Mouse (Mus musculus) embryo, embryonic 10.5 days (tissue): ENCODE results near the gene Scn8a.

Source experiments
- DNase-seq: peaks from one replicate; pipeline ENCODE4 v3.0.0-alpha.2; 2015; ENCODE audit warnings: low spot score

The Scn8a gene

DNA sequence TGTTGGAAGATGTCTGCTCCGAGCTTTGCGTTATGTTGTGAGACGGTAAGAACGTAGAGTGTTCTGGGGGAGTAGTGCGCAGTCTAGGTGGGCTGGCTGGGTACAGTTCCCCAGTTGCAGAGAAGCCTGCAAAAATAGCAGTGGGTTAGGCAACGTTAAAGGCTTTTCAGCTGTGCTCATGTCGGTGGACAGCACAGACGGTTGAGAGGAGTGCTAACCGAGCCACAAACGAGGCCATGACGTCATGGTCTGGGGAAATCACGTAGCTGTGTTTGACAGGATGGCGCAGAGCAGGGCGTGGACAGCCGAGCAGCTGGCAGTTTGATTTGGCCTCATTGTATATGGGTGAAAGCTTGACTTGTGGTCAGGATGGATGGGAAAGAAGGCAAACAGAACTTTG, 9.4 kb downstream of the Scn8a start:
- DNase-seq, result no peak

DNA sequence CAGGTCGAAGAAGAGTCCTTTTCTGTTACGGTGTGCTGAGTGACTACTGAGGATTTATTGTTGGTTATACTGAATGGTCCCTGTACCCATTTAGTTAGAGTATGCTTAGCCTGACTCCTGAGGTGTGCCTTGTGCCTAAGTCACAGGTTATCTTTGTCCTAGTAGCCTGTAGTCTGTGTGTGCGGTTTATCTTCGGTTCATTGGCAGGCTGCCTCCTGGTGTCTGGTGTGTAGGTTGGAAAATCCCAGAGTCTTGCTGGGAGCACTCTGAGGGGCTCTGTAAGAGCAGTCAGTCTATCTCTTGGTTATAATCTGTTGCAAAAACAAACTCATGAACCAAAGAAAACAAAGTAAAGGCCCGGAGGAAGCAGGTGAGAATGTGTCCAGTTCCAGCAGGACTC, 11.7 kb downstream of the Scn8a start:
- DNase-seq, result no peak

DNA sequence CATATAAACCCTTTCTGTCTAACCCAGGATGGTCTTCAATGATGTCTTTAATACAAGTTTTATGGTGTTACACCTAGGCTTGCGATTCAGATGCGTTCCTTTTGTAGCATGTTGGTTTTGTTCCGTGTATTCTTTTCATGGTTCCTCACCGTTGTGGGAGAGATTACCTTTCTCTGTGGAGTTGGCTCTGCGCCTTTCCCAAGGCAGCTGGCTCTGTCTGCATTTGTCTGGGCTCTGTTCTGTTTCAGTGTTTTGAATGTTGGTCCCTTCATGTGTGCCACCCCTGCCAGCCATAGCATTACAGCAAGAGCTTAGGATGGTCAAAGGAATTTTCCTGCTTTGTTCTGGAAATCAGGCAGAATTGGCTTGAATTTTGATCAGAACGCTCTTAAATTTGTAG, 14.8 kb downstream of the Scn8a start:
- DNase-seq, result no peak

DNA sequence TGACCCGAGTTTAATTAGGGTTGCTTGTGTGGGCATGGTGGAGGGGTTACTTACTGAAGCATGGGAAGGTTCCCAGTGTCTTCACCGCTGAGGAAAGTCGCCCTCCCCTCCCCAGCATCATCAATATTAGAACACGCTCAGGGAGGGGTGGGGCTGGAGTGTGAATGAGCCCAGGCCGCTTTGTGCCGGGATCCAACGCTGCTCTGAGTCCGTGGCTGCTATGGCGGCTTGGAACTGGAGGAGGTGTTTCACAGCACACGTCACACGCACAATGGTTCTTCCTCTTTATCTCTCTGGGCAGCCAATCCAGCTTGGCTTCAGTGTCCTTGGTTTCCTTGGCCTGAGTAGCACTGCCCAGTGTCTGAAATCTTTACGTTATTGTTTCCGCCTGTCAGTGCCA, 22.3 kb downstream of the Scn8a start:
- no peak for DNase-seq

DNA sequence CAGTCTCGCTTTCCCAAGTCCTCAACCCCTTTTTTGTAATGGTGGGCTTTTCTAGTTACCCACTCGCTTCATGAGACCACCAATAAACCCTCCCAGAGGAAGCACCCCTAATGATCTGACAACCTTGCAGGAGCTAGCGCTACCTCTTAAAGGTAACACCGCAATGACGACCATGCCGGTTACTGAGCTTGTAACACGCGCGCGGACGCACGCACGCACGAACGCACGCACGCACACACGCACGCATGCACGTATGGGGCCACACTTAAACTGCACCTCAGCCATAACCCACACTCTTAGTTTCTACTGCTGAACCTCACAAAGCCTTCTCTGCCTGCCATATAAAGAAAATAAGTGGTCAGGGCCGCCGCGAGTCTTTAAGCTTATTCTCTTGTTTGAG, 26.8 kb downstream of the Scn8a start:
- no peak for DNase-seq

DNA sequence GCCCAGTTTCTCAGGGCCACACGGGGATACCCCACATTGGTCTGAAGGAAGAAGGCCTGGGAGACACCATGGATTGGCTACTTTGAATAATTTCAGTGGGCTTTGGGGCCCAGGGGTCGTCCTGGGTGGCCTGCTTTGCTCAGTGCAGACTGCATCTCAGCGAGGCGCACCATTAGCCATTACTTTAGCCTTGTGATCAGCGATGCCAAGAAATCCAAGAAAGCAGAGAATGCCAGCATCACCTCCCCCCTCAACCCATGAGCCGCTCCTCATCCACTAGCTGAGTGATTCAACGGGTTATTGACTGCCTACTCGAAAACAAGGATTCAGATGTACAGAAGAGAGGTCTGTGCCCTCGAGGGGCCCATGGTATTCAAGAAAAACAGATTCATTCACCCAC, 34.2 kb downstream of the Scn8a start:
- DNase-seq, result no peak

DNA sequence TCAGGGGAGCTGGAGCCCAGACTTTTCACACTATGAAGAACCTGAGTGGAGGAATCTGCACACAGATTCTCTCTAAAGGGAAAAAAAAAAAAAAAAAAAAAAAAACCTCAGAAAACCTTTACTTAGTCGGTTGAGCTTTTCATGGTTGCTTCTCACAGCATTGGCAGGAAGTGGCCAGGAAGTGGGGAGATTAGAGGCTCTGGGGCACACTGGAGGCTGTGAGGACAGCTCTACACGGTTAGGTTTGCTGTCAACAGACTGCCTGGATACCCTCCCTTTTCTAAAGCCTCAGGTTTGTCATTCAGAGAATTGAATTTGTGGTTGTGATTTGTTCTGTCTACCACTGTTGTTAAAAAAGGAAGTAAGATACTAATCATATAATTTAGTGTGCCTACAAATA, 35.3 kb downstream of the Scn8a start:
- DNase-seq, result no peak

DNA sequence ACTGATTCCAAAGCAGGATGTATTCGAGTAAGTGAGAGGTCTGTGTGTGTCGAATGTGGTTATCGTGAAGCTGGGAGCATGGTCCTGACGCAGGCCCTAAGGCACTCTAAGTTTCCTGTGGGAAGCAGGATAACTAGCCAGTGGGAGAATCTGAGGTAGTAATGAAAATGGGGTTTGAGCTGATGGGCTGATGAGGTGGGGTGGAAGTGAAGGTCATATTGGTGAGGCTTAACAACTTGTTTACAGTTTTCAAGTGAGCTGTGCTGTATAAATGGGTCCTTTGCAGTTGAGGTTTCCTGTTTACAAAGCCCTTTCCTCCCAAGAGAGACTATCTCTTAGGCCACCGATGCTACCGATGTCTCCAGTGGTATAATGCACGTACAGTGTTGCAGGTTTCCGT, 36.1 kb downstream of the Scn8a start:
- no peak for DNase-seq

DNA sequence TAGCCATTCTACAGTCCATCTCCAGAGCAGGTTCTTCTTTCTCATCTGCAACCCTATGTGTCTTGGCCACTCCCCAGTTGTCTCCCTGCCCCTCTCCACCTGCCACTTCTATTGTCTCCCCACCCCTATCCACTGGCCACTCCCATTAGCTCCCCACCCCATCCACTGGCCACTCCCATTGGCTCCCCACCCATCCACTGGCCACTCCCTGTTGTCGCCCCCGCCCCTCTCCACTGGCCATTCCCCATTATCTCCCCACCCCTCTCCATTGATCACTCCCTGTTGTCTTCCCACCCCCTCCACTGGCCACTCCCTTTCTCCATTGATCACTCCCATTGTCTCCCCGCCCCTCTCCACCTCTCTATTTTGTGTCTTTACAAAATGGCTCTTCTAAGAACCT, 39.2 kb downstream of the Scn8a start:
- DNase-seq, result peak; percentile 56

DNA sequence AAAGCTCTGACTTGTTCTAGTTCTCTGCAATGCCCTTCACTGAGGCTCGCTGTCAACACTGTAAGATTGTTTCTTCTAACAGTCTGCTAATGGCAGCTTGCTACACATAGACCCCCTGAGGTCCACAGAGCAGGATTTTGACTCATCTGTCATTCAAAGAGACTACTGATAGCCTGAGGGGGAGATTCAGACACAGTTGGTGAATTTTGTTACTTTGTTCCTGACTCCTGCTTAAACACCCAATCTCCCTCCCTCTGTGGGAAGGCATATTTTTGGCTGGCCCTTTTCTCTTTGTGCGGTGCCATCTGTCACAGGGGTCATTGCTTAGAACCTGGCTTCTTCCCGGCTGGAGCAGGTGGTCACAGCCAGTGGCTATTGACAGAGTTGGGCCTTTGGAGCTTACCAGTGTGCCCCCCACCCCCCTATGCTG, 40.1 kb downstream of the Scn8a start:
- peak; percentile 56 for DNase-seq

DNA sequence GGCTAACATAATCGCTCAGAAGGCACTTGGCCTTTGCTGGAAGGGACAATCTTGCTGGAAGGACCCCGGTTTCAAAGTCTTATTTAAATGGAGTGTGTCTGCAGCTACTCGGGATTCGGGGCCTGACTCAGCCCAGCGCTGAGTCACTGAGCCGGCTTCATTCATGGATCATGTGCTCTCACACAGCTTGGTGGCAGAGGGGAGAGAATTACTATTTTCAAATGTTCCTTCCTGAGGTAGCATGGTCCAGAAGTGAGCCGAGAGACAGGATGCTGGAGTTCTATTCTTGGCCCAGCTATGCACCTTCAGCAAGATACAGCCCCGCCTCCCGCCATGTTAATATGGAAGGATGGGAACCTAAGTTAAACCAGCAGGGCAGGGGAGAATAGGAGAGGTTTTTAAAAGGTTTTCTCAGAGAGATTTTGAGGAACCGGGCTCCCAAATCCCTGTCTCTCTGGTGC, 40.8 kb downstream of the Scn8a start:
- DNase-seq, result no peak

DNA sequence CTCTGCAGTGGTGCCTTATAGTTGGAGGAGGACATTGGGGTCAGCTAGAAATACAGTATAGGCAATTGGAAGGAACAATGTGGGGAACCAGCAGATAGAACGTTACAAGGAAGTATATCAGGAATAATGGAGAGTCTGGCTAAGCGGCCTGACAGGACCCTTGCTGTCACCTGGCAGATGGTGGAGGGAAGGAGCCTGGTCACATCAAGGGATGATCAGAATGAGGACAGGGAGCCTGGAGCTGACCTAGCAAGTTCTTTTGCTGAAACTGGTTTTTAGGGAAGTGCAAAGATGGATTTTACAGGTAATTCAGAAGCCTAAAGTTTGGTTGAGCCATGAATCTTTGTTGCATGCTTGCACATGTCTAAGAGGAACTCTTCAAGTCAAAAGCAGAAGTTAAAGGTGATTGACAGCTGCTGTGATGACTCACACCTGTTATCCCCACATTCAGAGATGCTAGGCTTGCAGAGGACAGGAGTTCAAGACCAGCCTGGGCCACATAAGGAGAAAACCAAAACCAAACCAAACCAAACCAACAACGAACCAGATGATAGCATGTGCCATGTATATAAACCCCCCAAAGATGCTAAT, 43.1 kb downstream of the Scn8a start:
- no peak for DNase-seq

DNA sequence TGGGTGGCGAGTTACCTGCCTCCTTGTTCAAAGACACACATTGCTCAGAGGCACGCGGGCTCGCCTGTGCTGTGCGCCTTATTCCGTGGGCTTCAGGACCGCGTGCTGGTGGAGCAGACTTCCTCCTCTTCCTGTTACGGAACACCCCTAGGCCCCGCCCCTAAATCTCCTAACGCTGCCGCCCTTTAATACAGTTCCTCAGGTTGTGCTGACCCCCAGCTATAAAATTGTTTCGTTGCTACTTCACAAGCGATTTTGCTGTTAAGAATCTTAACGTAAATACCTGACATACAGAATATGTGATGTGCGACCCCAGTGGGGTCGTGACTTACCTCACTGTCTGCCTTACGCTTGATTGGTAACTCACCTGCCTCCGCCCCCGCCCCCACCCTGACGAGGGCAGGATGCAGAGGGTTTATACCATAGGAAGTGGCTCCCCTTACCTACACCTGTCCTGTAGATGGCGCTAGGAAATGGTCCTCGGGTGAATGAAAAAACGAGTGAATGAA, 45.1 kb downstream of the Scn8a start:
- DNase-seq, result peak; percentile 76

DNA sequence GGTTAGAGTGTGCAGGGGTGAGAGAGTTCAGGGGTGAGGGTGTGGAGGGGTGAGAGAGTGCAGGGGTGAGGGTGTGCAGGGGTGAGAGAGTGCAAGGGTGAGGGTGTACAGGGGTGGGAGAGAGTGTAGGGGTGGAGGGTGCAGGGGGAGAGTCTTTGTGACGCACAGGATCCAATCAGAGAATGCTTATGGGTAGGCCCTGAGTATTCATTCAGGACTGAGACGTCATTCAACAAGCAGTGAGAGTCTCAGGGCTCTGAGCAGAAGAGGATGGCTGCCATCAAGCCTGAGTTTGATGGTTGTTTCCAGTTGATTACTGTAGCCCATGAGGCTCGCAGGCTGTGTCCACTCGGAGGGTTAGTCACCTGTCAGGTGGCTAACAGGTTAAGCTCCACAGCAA, 48.4 kb downstream of the Scn8a start:
- DNase-seq, result no peak

DNA sequence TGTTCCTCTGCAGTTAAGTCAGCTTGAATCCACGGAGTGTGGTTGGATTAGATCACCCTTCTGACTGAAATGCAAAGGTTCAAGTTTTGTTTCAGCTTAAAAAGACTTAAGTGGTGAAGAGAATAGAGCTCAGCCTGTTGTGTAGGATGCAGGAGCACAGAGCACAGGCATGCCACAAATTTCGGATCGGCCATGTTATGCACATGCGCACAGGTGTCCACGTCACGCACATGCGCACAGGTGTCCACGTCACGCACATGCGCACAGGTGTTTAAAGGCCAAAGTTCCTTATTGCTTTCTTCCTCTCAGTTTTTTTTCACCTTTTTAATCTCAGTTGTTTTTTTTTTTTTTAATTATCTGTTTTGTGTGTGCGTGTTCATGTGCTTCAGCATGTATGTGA, 52.6 kb downstream of the Scn8a start:
- no peak for DNase-seq

DNA sequence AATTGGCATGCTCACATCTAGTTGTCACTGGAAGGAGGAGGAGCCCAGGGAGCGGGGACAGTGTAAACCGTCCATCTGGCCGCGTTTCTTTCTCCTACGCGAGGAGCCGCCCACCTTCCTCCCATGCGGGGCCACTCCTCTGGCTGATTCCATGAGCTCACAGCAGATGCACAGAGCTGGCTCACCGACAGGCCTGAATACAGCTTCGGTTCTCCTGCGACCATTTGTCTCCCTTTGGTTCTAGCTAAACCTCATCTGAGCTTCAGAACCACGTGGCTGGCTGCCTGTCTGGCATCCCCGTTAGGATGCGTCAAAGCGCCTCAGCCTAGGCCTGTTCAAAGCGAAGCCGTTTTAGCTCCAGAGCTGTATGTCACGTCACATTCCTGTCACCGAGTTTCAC, 53.8 kb downstream of the Scn8a start:
- DNase-seq, result peak; percentile 61

DNA sequence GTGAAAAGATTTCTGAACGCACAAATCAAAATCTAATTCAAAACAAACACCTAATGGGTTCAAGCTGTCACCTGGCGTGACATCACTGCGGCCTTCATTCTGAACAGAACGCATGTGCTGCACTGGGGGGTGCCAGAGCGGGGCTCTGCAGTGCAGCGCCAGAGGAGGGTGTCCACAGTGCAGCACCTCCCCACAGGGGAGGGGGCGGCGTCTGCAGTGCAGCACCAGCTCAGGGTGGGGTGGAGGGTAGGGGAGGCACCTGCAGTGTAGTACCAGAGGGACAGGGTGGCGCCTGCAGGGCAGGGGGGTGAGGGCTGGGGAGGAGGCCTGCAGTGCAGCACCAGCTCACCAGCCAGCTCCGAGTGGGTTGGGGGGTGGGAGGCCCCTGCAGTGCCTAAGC, 55.3 kb downstream of the Scn8a start:
- no peak for DNase-seq

DNA sequence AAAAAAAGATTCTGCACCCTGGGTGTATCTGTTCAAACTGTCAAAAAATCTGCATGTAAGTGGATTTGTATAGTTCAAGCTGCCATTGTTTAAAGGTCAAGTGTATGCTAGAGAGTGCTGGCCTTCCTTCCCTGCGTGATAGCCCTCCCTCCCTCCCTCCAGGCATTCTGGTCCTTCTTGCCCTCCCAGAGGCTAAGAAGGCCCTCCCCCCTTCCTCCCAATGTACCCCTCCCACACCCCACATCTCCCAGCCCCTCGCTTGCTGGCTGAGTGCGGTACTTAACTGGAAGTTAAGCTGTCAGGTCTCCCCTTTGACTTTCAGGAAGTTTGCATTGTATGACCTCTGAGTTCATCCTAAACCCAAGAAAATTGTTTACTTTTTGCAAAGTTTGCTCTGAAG, 60.8 kb downstream of the Scn8a start:
- peak; percentile 18 for DNase-seq

DNA sequence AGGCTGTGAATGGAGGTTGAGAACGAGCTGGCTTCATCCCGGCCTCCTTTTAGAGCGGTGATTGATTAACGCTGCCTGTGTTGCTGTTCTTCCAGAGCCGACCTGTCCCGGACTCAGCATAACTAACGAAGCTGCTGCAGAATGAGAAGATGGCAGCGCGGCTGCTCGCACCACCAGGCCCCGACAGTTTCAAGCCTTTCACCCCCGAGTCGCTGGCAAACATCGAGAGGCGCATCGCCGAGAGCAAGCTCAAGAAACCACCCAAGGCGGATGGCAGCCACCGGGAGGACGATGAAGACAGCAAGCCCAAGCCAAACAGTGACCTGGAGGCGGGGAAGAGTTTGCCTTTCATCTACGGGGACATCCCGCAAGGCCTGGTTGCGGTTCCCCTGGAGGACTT, 66.5 kb downstream of the Scn8a start:
- peak; percentile 35 for DNase-seq

DNA sequence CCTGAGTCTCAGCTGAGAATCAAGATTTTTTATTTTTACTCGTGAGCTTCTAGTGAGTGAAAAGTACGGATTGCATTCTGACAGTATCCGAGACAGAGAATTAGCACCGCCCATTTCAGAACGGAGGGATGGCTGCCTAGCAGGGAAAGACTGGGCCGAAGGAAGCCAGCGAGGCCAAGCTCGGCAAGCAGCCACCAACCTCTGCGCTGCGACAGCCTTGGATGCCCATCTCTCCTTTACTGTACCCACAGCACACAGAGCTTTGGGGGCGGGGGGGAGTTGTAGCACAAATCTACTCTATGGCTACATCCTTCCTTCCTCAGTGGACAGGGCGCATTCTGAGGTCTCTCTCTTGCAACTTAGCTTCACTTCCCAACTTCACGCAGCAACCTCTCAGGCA, 78.7 kb downstream of the Scn8a start:
- no peak for DNase-seq

DNA sequence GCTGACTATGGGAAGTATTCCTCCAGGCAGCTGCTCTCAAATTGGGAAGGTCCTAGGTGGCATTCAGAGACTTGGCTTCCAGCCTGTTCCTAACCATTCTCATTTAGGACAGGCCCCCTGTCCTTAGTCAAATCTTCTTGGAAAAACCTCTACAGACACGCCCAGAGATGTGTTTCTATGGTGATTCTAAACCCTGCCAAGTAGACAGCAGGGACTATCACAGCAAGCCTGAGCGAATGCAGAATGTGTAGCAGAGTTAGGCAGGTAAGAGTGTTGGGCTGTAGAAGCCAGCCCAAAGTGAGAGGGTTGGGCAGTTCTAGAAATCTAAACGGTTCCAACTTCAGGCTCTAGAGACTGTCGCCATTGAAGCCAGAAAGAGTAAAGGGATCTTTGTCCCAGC, 79.5 kb downstream of the Scn8a start:
- no peak for DNase-seq

DNA sequence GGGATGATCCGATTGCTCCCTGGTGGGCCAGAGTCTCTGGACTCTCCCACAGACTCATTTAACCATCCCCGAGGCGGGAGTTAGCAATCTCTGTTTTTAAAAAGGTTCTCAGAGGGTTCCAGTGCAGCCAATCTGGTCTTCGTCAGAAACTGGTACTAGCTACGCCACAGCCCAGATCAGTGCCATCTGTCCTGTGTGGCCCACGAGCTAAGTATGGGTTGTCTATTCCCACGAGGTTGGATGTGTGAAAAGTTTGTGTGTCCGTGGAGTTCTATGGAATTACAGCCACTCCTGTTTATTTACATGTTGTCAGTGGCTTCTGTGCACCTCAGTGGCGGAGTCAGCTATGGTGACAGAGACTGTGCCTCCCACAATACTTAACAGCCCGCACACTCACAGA, 81.8 kb downstream of the Scn8a start:
- DNase-seq, result no peak

DNA sequence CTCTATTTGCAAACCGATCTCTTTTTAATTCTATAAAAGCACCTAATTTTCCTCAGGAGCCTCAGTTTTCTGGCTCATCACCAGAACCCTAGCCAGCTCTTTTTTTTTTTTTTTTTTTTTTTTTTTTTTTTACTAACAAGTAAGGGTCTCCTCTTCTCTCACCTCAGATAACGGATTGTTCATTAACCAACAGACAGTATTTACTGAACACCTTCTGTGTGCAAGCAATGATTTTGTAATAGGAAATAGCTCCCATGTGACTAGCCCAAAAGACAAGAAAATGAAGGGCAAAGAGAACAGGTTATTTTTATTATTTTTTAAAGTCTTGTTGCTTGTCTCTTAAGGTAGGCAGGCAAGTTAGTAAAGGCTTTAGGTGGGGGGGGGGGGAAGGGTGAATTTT, 82.6 kb downstream of the Scn8a start:
- no peak for DNase-seq

DNA sequence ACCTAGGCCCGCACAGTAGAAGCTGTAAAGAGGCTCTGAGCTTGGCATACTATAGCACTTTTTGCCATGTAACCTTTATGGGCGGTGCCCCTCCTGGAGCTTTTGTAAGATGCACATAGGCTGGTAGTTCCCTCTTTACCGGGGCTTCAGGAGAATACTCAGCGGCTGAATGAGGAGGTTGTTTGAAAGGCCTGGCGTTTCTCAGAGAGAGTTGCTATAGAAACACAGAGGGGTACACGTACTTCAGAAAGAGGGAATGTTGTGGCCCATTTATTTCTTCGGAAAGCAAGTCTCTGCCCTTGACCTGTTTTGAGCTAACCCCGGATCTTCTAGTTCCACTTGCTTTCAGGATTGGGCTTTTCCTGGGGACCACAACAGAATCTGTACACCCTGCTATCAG, 83.2 kb downstream of the Scn8a start:
- peak; percentile 25 for DNase-seq

DNA sequence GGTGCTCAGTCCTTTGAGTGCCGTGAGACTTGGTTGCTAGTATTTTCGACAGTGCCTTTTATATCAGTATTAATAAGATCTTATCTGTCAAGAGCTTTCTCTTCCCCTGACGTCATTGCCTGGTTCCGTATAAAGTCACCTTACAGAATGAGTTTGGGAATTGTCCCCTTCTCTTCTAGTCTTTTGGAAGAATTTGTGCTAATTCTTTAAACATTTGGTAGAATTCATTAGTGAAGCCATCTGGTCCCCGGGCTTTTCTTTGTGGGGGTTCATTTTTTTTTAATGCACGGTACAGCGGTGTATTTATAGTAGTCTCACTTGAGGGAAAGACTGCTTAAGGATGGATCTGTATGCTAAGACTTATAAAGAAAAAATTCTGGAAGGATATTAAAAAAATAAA, 84.3 kb downstream of the Scn8a start:
- DNase-seq, result no peak
